Mouse (Mus musculus) hindbrain, embryonic 11.5 days (tissue): ENCODE data around the gene Gm3435. TPM values are rescaled to one million over a fixed set of nuclear protein-coding genes. Genes with fewer than 3 reads are reported as not detected.
"Not testable (repeated sequence)": the region's sequence is repeated elsewhere in the genome, so short reads cannot be mapped to it uniquely, and the experiment has no call there.

Experiments
- ATAC-seq: fragments of 200-750 bp; cut with Nextera tagmentation; 2 replicates; pipeline ENCODE4 v1.8.0; 2017; ENCODE audit warnings: mild to moderate bottlenecking, moderate TSS enrichment, moderate library complexity; ENCODE audit not compliant: low FRiP score
- DNase-seq: peaks from one replicate; pipeline ENCODE4 v3.0.0-alpha.2; 2015; ENCODE audit warnings: low spot score
- H3K27ac ChIP-seq: fragments of 300-500 bp; sonication (generic); 2 replicates; pipeline ENCODE4 v1.5.1; 2014; ENCODE audit warnings: mild to moderate bottlenecking, low read depth, low read length
- H3K27me3 ChIP-seq: fragments of 300-500 bp; sonication (generic); 2 replicates; pipeline ENCODE4 v1.6.1; 2014; ENCODE audit warnings: mild to moderate bottlenecking, low read length, moderate library complexity, mixed read lengths; ENCODE audit not compliant: control insufficient read depth, insufficient read depth
- H3K36me3 ChIP-seq: fragments of 300-500 bp; sonication (generic); 2 replicates; pipeline ENCODE4 v1.6.1; 2014; ENCODE audit warnings: mild to moderate bottlenecking, low read length, moderate library complexity, mixed read lengths; ENCODE audit not compliant: control insufficient read depth, insufficient read depth
- H3K4me1 ChIP-seq: fragments of 300-500 bp; sonication (generic); replicated peaks from 2 replicates; pipeline ENCODE4 v1.6.1; 2014; ENCODE audit warnings: low read length, mixed read lengths; ENCODE audit not compliant: control insufficient read depth, insufficient read depth
- H3K4me2 ChIP-seq: fragments of 300-500 bp; sonication (generic); replicated peaks from 2 replicates; pipeline ENCODE4 v1.6.1; 2014; ENCODE audit warnings: mild to moderate bottlenecking, low read depth, low read length
- H3K4me3 ChIP-seq: fragments of 300-500 bp; sonication (generic); 2 replicates; pipeline ENCODE4 v1.5.1; 2014; ENCODE audit warnings: low read depth, low read length
- H3K9ac ChIP-seq: fragments of 300-500 bp; sonication (generic); 2 replicates; pipeline ENCODE4 v1.6.1; 2014; ENCODE audit warnings: low read depth, low read length
- H3K9me3 ChIP-seq: fragments of 300-500 bp; sonication (generic); 2 replicates; pipeline ENCODE4 v1.6.1; 2016; ENCODE audit warnings: low read length; ENCODE audit not compliant: control insufficient read depth
- WGBS: fragments of 180-500 bp; shearing (Covaris S2); extraction: QIAGEN DNeasy Blood & Tissue Kit; methylation state at CpG from one replicate; pipeline ENCODE4 v1.1.7; 2014; 5-methylcytosine and 5-hydroxymethylcytosine counted together
- polyA plus RNA-seq: library from polyadenylated mRNA; unstranded; fragments of >200 nt; fragmentation: Nextera tagmentation; extraction: Ambion mirVana; gene quantifications from 2 replicates; pipeline ENCODE4 v1.2.1, GENCODE M21; 2014

Gm3435 gene
- polyA plus RNA-seq, 1 experiment from 2014 or later = 10.3 TPM

DNA sequence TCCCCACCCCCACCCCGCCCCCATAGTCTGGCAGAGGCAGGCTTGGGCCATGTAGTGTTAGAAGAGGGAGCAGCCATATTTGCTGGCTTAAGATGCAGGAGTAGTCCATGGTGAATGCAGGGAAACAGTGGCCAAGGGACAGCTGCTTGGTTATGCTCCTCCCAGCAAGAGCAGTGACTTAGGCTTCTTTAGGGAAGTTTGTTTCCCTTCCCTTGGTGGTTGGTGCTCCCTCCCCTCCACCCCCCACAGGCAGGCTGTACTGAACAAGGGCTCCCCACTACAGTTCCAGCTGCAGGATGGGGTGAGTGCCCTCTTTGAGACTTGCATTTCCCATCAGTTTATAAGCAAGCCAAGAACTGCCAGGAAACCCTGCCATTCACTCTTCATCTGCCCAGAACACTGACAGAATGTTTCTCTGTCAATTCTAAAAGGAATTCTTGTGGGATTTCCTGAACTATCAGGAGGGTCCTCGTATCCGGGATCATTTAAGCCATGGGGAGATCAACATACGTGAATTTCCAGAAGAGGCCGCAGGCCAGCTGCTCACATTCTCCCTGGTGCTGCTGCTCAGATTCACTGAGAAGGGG lies 19.8 kb upstream of the Gm3435 start:
- not testable (repeated sequence) for H3K4me1 ChIP-seq, H3K36me3 ChIP-seq, H3K9ac ChIP-seq, H3K27ac ChIP-seq, H3K27me3 ChIP-seq, ATAC-seq, H3K4me2 ChIP-seq, DNase-seq, H3K4me3 ChIP-seq, H3K9me3 ChIP-seq
- WGBS = 83% methylated on average over 4 of the region's 5 CpGs

DNA sequence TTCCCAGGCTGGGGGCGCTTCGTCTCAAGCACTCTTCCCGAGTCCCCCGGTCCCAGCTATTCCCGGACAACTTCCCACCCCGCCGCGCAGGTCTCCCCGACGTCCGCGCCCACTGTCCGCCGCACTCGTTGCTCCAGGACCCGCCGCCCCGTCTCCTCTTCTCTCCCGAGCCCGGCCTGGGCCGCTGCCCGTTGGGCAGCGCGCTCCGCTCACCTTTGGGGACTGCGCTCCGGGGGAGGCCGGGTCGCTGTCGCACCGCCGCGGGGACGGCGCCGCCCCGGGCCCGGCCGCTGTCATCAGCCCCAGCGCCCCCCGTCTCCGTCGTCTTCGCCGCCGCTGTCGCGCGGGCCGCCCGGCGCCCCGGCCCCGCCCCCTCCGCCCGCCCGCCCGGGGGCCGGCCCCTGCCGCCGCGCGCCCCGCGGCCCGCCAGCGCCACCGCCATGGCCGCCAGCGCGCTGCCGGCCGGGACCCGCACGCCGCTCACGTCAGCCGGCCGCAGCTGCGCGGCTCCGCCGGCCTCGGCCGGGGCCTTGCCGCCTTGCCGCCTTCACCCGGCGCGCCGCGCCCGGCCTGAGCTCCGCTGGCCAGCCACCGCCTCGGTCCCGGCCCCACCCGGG lies 17.3 kb upstream of the Gm3435 start:
- H3K4me1 ChIP-seq, H3K9ac ChIP-seq, H3K4me3 ChIP-seq, H3K27me3 ChIP-seq, DNase-seq, H3K36me3 ChIP-seq, H3K9me3 ChIP-seq, H3K27ac ChIP-seq, H3K4me2 ChIP-seq: not testable (repeated sequence)
- peak; percentile 81 for ATAC-seq
- no CpG with 5 or more reads among the region's 98 CpGs for WGBS

DNA sequence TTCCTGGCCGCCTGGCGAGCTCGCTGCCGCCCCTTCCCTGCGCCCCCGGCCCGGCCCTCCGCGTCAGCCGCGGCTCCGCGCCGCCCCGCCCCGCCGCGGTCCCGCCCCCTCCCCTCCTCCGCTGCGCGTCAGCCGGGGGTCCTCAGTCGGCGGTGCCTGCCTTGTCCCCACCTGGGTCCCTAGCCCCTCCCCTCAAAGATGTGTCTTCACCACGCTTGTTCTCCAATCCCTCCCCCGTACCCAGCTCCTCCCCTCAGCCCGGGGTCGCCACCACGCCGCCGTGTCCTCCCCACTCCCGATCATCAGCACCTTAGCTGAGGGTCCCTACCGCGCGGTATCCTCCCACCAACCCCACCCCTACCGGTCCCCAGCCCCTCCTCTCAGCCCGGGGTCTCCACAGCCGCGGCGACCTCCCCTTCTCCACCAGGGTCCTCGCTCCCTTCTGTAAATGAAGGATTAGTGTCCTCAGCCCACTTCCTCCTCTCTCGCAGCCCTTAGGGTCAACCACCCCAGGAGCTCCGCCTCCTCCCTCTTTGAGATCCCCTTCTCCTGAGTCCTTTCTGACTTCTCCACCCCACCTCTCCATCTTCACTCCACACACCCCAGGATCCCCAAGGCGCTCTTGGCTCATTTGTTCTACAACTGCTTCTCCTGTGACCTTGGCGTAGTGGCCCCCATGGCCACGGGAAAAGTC lies 16.7 kb upstream of the Gm3435 start:
- H3K4me2 ChIP-seq, H3K4me3 ChIP-seq, H3K9me3 ChIP-seq, DNase-seq, H3K27ac ChIP-seq, H3K27me3 ChIP-seq, H3K4me1 ChIP-seq, H3K36me3 ChIP-seq, H3K9ac ChIP-seq: not testable (repeated sequence)
- ATAC-seq = peak; percentile 91
- WGBS = no CpG with 5 or more reads among the region's 47 CpGs

DNA sequence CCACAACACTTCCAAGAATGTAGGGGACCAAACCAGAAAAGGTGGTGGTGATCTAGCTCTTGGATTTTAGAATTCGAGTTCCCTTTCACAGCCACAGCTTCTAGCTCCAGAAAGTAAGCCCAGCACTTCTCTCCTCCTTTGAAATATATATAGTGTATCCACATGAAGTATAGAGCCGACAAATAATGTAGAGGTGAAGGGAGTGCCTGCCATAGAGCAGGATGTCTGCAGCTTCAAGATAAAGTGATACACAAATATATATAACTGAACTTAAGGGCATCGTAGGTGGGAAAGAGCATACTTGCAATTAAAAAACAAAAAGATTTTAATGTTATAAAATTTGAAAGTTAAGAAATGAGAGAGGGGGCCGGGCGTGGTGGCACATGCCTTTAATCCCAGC lies 15.8 kb upstream of the Gm3435 start:
- DNase-seq, ATAC-seq, H3K36me3 ChIP-seq, H3K9ac ChIP-seq, H3K4me1 ChIP-seq, H3K4me3 ChIP-seq, H3K27me3 ChIP-seq, H3K27ac ChIP-seq, H3K9me3 ChIP-seq, H3K4me2 ChIP-seq: not testable (repeated sequence)
- WGBS = no CpG with 5 or more reads among the region's 5 CpGs

DNA sequence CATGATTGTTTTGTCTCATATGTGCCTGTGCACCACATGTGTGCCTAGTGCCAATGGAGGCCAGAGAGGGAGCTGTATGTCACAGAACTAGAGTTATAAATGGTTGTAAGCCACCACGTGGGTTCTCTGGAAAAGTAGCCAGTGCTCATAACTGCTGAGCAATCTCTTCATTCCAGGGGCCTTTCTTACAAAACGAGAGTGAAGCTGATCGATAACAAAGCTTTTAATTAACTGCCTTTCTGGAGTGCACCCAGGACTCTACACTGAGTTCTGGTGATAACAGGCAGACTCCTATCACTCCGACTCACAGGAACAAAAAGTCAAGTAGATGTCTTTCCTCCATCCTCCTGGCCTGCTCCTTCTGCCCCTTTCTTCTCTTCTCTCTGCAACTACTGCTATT lies 9.9 kb upstream of the Gm3435 start:
- H3K4me2 ChIP-seq, H3K27me3 ChIP-seq, H3K4me3 ChIP-seq, H3K4me1 ChIP-seq, H3K36me3 ChIP-seq, H3K9ac ChIP-seq, H3K9me3 ChIP-seq, H3K27ac ChIP-seq, ATAC-seq, DNase-seq: not testable (repeated sequence)
- no CpG with 5 or more reads among the region's 4 CpGs for WGBS

DNA sequence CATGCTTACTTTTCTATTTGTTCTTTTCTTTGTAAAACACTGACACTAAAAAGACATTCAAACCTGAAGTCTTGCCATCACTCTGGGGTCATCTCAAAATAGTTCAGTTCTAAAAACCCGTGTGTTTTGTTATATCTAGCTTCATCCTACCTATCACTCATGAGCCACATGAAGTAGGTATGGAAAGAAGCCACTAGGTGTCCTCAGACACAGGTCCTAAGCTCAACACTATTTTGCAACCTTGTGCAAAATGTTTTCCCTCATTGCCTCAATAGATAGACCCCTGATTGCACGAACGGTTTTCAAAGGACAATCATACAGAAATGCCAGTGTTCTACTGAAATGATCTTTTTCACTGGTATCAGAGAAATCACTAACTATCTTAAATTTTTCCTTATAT lies 888 bp upstream of the Gm3435 start:
- not testable (repeated sequence) for H3K4me3 ChIP-seq, H3K4me2 ChIP-seq, H3K27ac ChIP-seq, H3K4me1 ChIP-seq, H3K9me3 ChIP-seq, DNase-seq, H3K36me3 ChIP-seq, H3K27me3 ChIP-seq, ATAC-seq, H3K9ac ChIP-seq
- WGBS = no CpG with 5 or more reads among the region's 3 CpGs

DNA sequence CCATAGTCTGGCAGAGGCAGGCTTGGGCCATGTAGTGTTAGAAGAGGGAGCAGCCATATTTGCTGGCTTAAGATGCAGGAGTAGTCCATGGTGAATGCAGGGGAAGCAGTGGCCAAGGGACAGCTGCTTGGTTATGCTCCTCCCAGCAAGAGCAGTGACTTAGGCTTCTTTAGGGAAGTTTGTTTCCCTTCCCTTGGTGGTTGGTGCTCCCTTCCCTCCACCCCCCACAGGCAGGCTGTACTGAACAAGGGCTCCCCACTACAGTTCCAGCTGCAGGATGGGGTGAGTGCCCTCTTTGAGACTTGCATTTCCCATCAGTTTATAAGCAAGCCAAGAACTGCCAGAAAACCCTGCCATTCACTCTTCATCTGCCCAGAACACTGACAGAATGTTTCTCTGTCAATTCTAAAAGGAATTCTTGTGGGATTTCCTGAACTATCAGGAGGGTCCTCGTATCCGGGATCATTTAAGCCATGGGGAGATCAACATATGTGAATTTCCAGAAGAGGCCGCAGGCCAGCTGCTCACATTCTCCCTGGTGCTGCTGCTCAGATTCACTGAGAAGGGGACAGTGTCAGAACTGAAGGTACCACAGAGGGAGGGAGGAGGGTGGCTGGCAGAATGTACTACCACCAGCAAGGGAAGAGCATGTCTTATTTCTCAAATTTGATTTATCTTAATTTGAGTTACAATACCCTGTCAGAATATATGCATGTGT lies 11.7 kb downstream of the Gm3435 start:
- WGBS = 90% methylated on average over 3 of the region's 3 CpGs
- H3K36me3 ChIP-seq, H3K9me3 ChIP-seq, H3K27ac ChIP-seq, H3K9ac ChIP-seq, H3K27me3 ChIP-seq, ATAC-seq, H3K4me2 ChIP-seq, H3K4me1 ChIP-seq, H3K4me3 ChIP-seq, DNase-seq: not testable (repeated sequence)

DNA sequence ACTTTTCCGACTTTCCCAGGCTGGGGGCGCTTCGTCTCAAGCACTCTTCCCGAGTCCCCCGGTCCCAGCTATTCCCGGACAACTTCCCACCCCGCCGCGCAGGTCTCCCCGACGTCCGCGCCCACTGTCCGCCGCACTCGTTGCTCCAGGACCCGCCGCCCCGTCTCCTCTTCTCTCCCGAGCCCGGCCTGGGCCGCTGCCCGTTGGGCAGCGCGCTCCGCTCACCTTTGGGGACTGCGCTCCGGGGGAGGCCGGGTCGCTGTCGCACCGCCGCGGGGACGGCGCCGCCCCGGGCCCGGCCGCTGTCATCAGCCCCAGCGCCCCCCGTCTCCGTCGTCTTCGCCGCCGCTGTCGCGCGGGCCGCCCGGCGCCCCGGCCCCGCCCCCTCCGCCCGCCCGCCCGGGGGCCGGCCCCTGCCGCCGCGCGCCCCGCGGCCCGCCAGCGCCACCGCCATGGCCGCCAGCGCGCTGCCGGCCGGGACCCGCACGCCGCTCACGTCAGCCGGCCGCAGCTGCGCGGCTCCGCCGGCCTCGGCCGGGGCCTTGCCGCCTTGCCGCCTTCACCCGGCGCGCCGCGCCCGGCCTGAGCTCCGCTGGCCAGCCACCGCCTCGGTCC lies 14.0 kb downstream of the Gm3435 start:
- not testable (repeated sequence) for H3K27ac ChIP-seq, H3K27me3 ChIP-seq, H3K4me3 ChIP-seq, H3K9ac ChIP-seq, H3K4me1 ChIP-seq, H3K9me3 ChIP-seq, H3K36me3 ChIP-seq, H3K4me2 ChIP-seq, DNase-seq
- ATAC-seq = peak; percentile 75
- no CpG with 5 or more reads among the region's 97 CpGs for WGBS
